ENCODE assay signal across 23 mouse cellular contexts in genomic region chr2:94184142-94184541, GRCm38 (mm10). TPM values are rescaled to one million over a fixed set of nuclear protein-coding genes. Genes with fewer than 3 reads are reported as not detected.
A peak's percentile ranks its signal among the peaks of the same experiment; 100 is the strongest.
DNase-seq lines count a peak whose midpoint lies in the region; ATAC-seq lines count a peak whose summit lies in the region.
"Had no signal": no experiment of that assay in that cellular context is flagged by ENCODE, and none has a peak within 500 bp of the region (broad histone marks: within the 10 kb centered on the region; RNA-seq: fewer than 3 reads in every experiment).

No protein-coding gene starts in this region.

- DNase-seq in forebrain, embryonic 14.5 days (ENCODE audit: low spot score): no peak
- peak; percentile 11 for DNase-seq in Muller cell, postnatal 12 days (ENCODE audit: inconsistent ontology term)
- peak; percentile 22 for DNase-seq in embryo, embryonic 10.5 days (ENCODE audit: low spot score)
- no peak for DNase-seq in right cerebral cortex, postnatal 14 days
- DNase-seq: adrenal gland, adult 8-10 months; cerebellum, adult 18-20 months; cerebellum, postnatal 25 days; gastrocnemius, postnatal 10 days; kidney, adult 2 months; layer of hippocampus, adult 9-11 months; liver, embryonic 13.5 days; lung, adult 2 months; lung, postnatal 14 days had no signal

- peak; percentile 53 for ATAC-seq in forebrain, embryonic 12.5 days (ENCODE audit: low FRiP score)
- no peak for ATAC-seq in forebrain, embryonic 14.5 days
- peak; percentile 83 for ATAC-seq in midbrain, embryonic 12.5 days (ENCODE audit: low FRiP score, low read depth)
- no peak for ATAC-seq in midbrain, embryonic 16.5 days
- ATAC-seq: activated CD4-positive, CD25-positive, alpha-beta regulatory T cell, adult 4 months; CD4-positive, CD25-positive, alpha-beta regulatory T cell, adult 4 months had no signal

- peak overlapping the region; percentile 24 for H3K4me2 ChIP-seq in forebrain, embryonic 12.5 days
- no peak overlapping the region for H3K4me2 ChIP-seq in forebrain, embryonic 14.5 days (ENCODE audit: low read length)
- peak overlapping the region; percentile 27 for H3K4me2 ChIP-seq in midbrain, embryonic 12.5 days (replicated peaks)
- no peak overlapping the region for H3K4me2 ChIP-seq in midbrain, embryonic 16.5 days (ENCODE audit: low read length)
- H3K4me2 ChIP-seq: liver, embryonic 13.5 days; neural tube, embryonic 13.5 days had no signal

- no peaks in the 10 kb centered on the region for H3K36me3 ChIP-seq in forebrain, embryonic 12.5 days (replicated peaks)
- no peaks in the 10 kb centered on the region for H3K36me3 ChIP-seq in forebrain, embryonic 14.5 days (ENCODE audit: control insufficient read depth, insufficient read depth, low read length)
- no peaks in the 10 kb centered on the region for H3K36me3 ChIP-seq in midbrain, embryonic 12.5 days
- no peaks in the 10 kb centered on the region for H3K36me3 ChIP-seq in midbrain, embryonic 16.5 days (ENCODE audit: control insufficient read depth, insufficient read depth, low read length)
- H3K36me3 ChIP-seq: embryonic facial prominence, embryonic 10.5 days; heart, embryonic 10.5 days; liver, embryonic 13.5 days; neural tube, embryonic 13.5 days had no signal

- 3% methylated on average over 6 of the region's 6 CpGs for WGBS in forebrain, embryonic 12.5 days
- WGBS in forebrain, embryonic 14.5 days: 0% methylated on average over 6 of the region's 6 CpGs
- 7% methylated on average over 6 of the region's 6 CpGs for WGBS in midbrain, embryonic 12.5 days
- 5% methylated on average over 6 of the region's 6 CpGs for WGBS in midbrain, embryonic 16.5 days

- no peak overlapping the region for H3K4me3 ChIP-seq in forebrain, embryonic 12.5 days (replicated peaks)
- no peak overlapping the region for H3K4me3 ChIP-seq in forebrain, embryonic 14.5 days (ENCODE audit: low read depth, low read length)
- H3K4me3 ChIP-seq in midbrain, embryonic 12.5 days: no peak overlapping the region
- H3K4me3 ChIP-seq in midbrain, embryonic 16.5 days (ENCODE audit: low read depth, low read length): no peak overlapping the region
- H3K4me3 ChIP-seq: embryonic facial prominence, embryonic 10.5 days; heart, embryonic 10.5 days; left cerebral cortex, adult 2 months; liver, embryonic 13.5 days; neural tube, embryonic 13.5 days had no signal

- H3K4me1 ChIP-seq in forebrain, embryonic 12.5 days: peaks cover 11% of the 10 kb centered on the region
- H3K4me1 ChIP-seq in forebrain, embryonic 14.5 days (ENCODE audit: control insufficient read depth, insufficient read depth, low read length): no peaks in the 10 kb centered on the region
- H3K4me1 ChIP-seq in midbrain, embryonic 12.5 days: peaks cover 10% of the 10 kb centered on the region; the same call in 1 of the 2 replicates
- H3K4me1 ChIP-seq in midbrain, embryonic 16.5 days (ENCODE audit: control insufficient read depth, insufficient read depth, low read length): no peaks in the 10 kb centered on the region
- H3K4me1 ChIP-seq: embryonic facial prominence, embryonic 10.5 days; heart, embryonic 10.5 days; liver, embryonic 13.5 days had no signal

- H3K27me3 ChIP-seq in forebrain, embryonic 12.5 days: no peaks in the 10 kb centered on the region
- no peaks in the 10 kb centered on the region for H3K27me3 ChIP-seq in forebrain, embryonic 14.5 days (replicated peaks; ENCODE audit: control insufficient read depth, insufficient read depth, low read length)
- H3K27me3 ChIP-seq in midbrain, embryonic 12.5 days: no peaks in the 10 kb centered on the region
- no peaks in the 10 kb centered on the region for H3K27me3 ChIP-seq in midbrain, embryonic 16.5 days (ENCODE audit: control insufficient read depth, insufficient read depth, low read depth, low read length)
- H3K27me3 ChIP-seq: neural tube, embryonic 13.5 days had no signal

- H3K9ac ChIP-seq in forebrain, embryonic 12.5 days: no peak overlapping the region
- H3K9ac ChIP-seq in forebrain, embryonic 14.5 days (ENCODE audit: low read length): no peak overlapping the region
- H3K9ac ChIP-seq in midbrain, embryonic 12.5 days (replicated peaks): no peak overlapping the region
- no peak overlapping the region for H3K9ac ChIP-seq in midbrain, embryonic 16.5 days (ENCODE audit: low read depth, low read length)
- H3K9ac ChIP-seq: liver, embryonic 13.5 days; neural tube, embryonic 13.5 days had no signal

- no peaks in the 10 kb centered on the region for H3K9me3 ChIP-seq in forebrain, embryonic 12.5 days
- no peaks in the 10 kb centered on the region for H3K9me3 ChIP-seq in forebrain, embryonic 14.5 days (replicated peaks; ENCODE audit: control insufficient read depth, low read length)
- no peaks in the 10 kb centered on the region for H3K9me3 ChIP-seq in midbrain, embryonic 12.5 days
- H3K9me3 ChIP-seq in midbrain, embryonic 16.5 days (replicated peaks; ENCODE audit: control insufficient read depth, low read length, poor library complexity, severe bottlenecking): no peaks in the 10 kb centered on the region
- H3K9me3 ChIP-seq: embryonic facial prominence, embryonic 10.5 days; heart, embryonic 10.5 days; liver, embryonic 13.5 days; neural tube, embryonic 13.5 days had no signal

- H3K27ac ChIP-seq in forebrain, embryonic 12.5 days: no peak overlapping the region
- H3K27ac ChIP-seq in forebrain, embryonic 14.5 days (ENCODE audit: low read depth, low read length): no peak overlapping the region
- no peak overlapping the region for H3K27ac ChIP-seq in midbrain, embryonic 12.5 days (replicated peaks)
- H3K27ac ChIP-seq in midbrain, embryonic 16.5 days (ENCODE audit: low read length): no peak overlapping the region
- H3K27ac ChIP-seq: embryonic facial prominence, embryonic 10.5 days; heart, embryonic 10.5 days; kidney, postnatal 0 days; left cerebral cortex, adult 2 months; liver, embryonic 13.5 days; neural tube, embryonic 13.5 days had no signal

RNA-seq across cellular contexts. Expression of gene Hsd17b12, which starts 26.4 kb away (rescaled TPM):
- 113 and 114 TPM in 2 replicates for polyA plus RNA-seq in forebrain, embryonic 12.5 days (2016; fragmentation: Nextera tagmentation; extraction: Ambion mirVana)
- 129 and 143 TPM in 2 replicates for polyA plus RNA-seq in forebrain, embryonic 14.5 days (2014; fragmentation: Nextera tagmentation; extraction: Ambion mirVana)
- 109 and 110 TPM in 2 replicates for polyA plus RNA-seq in midbrain, embryonic 12.5 days (2016; fragmentation: Nextera tagmentation; extraction: Ambion mirVana)
- polyA plus RNA-seq in midbrain, embryonic 16.5 days (2015; fragmentation: Nextera tagmentation; extraction: Ambion mirVana): 150 and 151 TPM in 2 replicates

Comparison
In these comparisons a context has a peak if more than half of its experiments do, and no peak if none do; other contexts are left out.
1. ATAC-seq: peak in forebrain, embryonic 12.5 days (single experiment) and midbrain, embryonic 12.5 days (single experiment); none in forebrain, embryonic 14.5 days (single experiment) and midbrain, embryonic 16.5 days (single experiment).
2. H3K4me2 ChIP-seq: peak in forebrain, embryonic 12.5 days (single experiment) and midbrain, embryonic 12.5 days (single experiment); none in forebrain, embryonic 14.5 days (single experiment) and midbrain, embryonic 16.5 days (single experiment).
3. DNase-seq: peak in Muller cell, postnatal 12 days (single experiment) and embryo, embryonic 10.5 days (single experiment); none in forebrain, embryonic 14.5 days (single experiment) and right cerebral cortex, postnatal 14 days (single experiment).